Mouse (Mus musculus): ENCODE measurements at regions not wholly inside any gene's neighbourhood (a gene's known extent, or its start where the extent isn't known, plus 50 kb on each side); places are given as distances from the start of the nearest gene placed in this dataset.

DNA sequence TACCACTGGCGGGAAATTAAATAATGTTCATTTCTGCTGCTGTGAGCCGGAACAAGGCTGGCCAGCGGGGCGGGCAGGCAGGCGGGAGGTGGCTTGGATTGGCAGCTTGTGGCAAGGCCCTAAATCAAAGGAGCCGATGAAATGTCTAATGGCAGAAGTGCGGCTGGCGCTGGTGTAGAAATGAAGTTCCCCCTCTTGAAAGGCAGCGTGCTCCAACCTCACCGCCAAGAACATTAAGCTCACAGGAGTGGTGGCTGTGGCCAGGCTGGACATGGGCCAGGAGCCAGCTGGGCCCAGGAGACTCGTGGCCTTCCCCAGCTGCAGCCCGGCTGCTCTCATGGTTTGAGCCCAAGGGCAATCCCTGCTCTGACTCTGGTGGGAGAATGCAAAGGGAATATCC is 71.8 kb upstream of the Gm26897 start:
- TF ChIP-seq POLR2A (IDR thresholded peaks at IDR 0.05; ENCODE audit: borderline replicate concordance, extremely low read depth, low read depth, low read length) (no peak), CTCF (IDR thresholded peaks at IDR 0.05; ENCODE audit: insufficient read depth, low read length) (no peak)
